Mouse (Mus musculus): ENCODE results near the gene Avp.

DNA sequence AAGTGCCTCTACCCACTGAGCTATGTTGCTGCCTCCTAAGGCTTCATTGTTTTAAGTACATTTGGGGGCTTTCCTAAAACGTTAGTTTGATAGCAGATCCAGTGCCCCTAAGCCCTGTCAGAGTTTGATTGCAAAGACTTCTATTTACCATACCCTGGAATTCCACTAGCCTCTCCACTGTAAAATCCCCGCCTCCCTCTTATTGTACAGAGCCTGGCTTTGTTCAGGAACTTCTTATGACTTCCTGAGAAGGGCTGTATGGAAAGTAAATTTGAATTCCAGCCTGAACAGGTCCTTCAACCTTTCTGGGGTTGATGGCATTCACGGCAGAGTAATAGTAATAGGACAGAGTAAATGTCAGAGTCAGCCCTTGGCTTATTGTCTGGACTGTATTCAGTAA, 45.5 kb downstream of the Avp start:
- TF ChIP-seq POLR2AphosphoS5 (IDR thresholded peaks at IDR 0.05; ENCODE audit: insufficient replicate concordance, low read depth, low read length) (no peak), TAL1 (conservative IDR thresholded peaks at IDR 0.05; ENCODE audit: low read depth, low read length) (no peak), GATA1 (IDR thresholded peaks at IDR 0.05; ENCODE audit: borderline replicate concordance, low read length) (no peak), CTCF (IDR thresholded peaks at IDR 0.05; ENCODE audit: low read depth, low read length) (no peak)
